Mouse (Mus musculus) liver, postnatal 0 days (tissue): ENCODE results near the gene Olfr857.

Experiments used
- CTCF ChIP-seq: sonication (generic); IDR thresholded peaks from 2 replicates; pipeline ENCODE4 v1.5.1; 2016; ENCODE audit warnings: antibody characterized with exemption, low read depth
- EP300 ChIP-seq: IDR thresholded peaks from 2 replicates; pipeline ENCODE4 v1.6.1; 2016; ENCODE audit warnings: antibody characterized with exemption, low read depth, mild to moderate bottlenecking

DNA sequence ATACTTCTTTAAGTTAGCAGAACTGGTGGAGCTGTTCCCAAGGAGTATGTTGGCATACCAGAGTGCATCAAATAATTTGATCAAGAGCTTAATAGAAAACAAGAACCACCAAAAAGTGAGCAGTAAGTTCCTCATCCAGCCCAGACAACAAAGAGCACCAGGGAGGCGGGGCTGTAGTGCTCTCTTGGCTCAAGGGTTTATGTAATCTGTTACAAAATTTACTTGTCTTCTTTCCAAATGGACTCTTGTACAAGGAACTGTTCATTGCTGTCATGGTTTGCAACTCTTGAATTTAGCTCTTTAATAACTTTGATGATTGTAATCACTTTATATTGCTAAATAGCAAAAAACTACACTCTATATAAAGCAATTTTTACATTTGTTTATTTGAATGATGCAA is 17.8 kb upstream of the Olfr857 start:
- no peak for TF ChIP-seq EP300
- TF ChIP-seq CTCF, result no peak
